Mouse (Mus musculus): Measurements from ENCODE around the gene Nufip2. TPM values are rescaled to one million over a fixed set of nuclear protein-coding genes. Genes with fewer than 3 reads are reported as not detected.
"Not testable (repeated sequence)": the region's sequence is repeated elsewhere in the genome, so short reads cannot be mapped to it uniquely, and the experiment has no call there.

The Nufip2 gene
- polyA plus RNA-seq, 1 experiment = 11.8 TPM

- no peaks in the 10 kb centered on the region for H3K36me3 ChIP-seq (ENCODE audit: control insufficient read depth, insufficient read depth, low read length)
- H3K4me1 ChIP-seq (ENCODE audit: control insufficient read depth, insufficient read depth, insufficient read length, low read length) = no peaks in the 10 kb centered on the region
- H3K27ac ChIP-seq (ENCODE audit: insufficient read depth, low read depth, low read length) = no peak overlapping the region
- TF ChIP-seq CTCF (IDR thresholded peaks at IDR 0.05; ENCODE audit: extremely low read depth, insufficient read length, insufficient replicate concordance, low read depth, low read length) (no peak), POLR2A (IDR thresholded peaks at IDR 0.05; ENCODE audit: low read depth, low read length) (no peak)
- no peaks in the 10 kb centered on the region for H3K27me3 ChIP-seq (ENCODE audit: control insufficient read depth, insufficient read depth, low read length)
- H3K4me3 ChIP-seq (ENCODE audit: low read depth, low read length) = no peak overlapping the region
- WGBS = 21% methylated on average over 6 of the region's 6 CpGs
These were observed 22.3 kb upstream of the Nufip2 start for GRCm38 (mm10) chr11:77663639-77664038.

GRCm38 (mm10) chr11:77664046-77664445 is 21.9 kb upstream of the Nufip2 start:
- H3K4me1 ChIP-seq (ENCODE audit: control insufficient read depth, insufficient read depth, insufficient read length, low read length) = no peaks in the 10 kb centered on the region
- WGBS = 39% methylated on average over 8 of the region's 8 CpGs
- no peak overlapping the region for H3K27ac ChIP-seq (ENCODE audit: insufficient read depth, low read depth, low read length)

GRCm38 (mm10) chr11:77665384-77665783 is 20.6 kb upstream of the Nufip2 start:
- WGBS = 80% methylated on average over 5 of the region's 5 CpGs
- H3K4me1 ChIP-seq (ENCODE audit: control insufficient read depth, insufficient read depth, insufficient read length, low read length); H3K4me3 ChIP-seq (ENCODE audit: low read depth, low read length); H3K36me3 ChIP-seq (ENCODE audit: control insufficient read depth, insufficient read depth, low read length); H3K27me3 ChIP-seq (ENCODE audit: control insufficient read depth, insufficient read depth, low read length); H3K27ac ChIP-seq (ENCODE audit: insufficient read depth, low read depth, low read length): not testable (repeated sequence)

More at GRCm38 (mm10) chr11:77664046-77664445, 21.9 kb upstream of the Nufip2 start:
- no peaks in the 10 kb centered on the region for H3K27me3 ChIP-seq (ENCODE audit: control insufficient read depth, insufficient read depth, low read length)
- no peak overlapping the region for H3K4me3 ChIP-seq (ENCODE audit: low read depth, low read length)
- no peaks in the 10 kb centered on the region for H3K36me3 ChIP-seq (ENCODE audit: control insufficient read depth, insufficient read depth, low read length)
- TF ChIP-seq POLR2A (IDR thresholded peaks at IDR 0.05; ENCODE audit: low read depth, low read length) (no peak), CTCF (IDR thresholded peaks at IDR 0.05; ENCODE audit: extremely low read depth, insufficient read length, insufficient replicate concordance, low read depth, low read length) (no peak)

- H3K27ac ChIP-seq (ENCODE audit: insufficient read depth, low read depth, low read length); H3K36me3 ChIP-seq (ENCODE audit: control insufficient read depth, insufficient read depth, low read length); H3K27me3 ChIP-seq (ENCODE audit: control insufficient read depth, insufficient read depth, low read length); H3K4me1 ChIP-seq (ENCODE audit: control insufficient read depth, insufficient read depth, insufficient read length, low read length); H3K4me3 ChIP-seq (ENCODE audit: low read depth, low read length): not testable (repeated sequence)
- 72% methylated on average over 8 of the region's 8 CpGs for WGBS
These were observed 19.2 kb upstream of the Nufip2 start for GRCm38 (mm10) chr11:77666766-77667165.

GRCm38 (mm10) chr11:77672746-77673145 is 13.2 kb upstream of the Nufip2 start:
- no peak for TF ChIP-seq POLR2A (IDR thresholded peaks at IDR 0.05; ENCODE audit: low read depth, low read length)
- H3K27ac ChIP-seq (ENCODE audit: insufficient read depth, low read depth, low read length) = no peak overlapping the region
- no peaks in the 10 kb centered on the region for H3K36me3 ChIP-seq (ENCODE audit: control insufficient read depth, insufficient read depth, low read length)
- WGBS = 48% methylated on average over 2 of the region's 2 CpGs
- no peaks in the 10 kb centered on the region for H3K27me3 ChIP-seq (ENCODE audit: control insufficient read depth, insufficient read depth, low read length)
- no peak overlapping the region for H3K4me3 ChIP-seq (ENCODE audit: low read depth, low read length)
- peaks cover 2% of the 10 kb centered on the region; the same call in 1 of the 2 replicates for H3K4me1 ChIP-seq (ENCODE audit: control insufficient read depth, insufficient read depth, insufficient read length, low read length)

GRCm38 (mm10) chr11:77673428-77673991 is 12.4 kb upstream of the Nufip2 start:
- WGBS = 78% methylated on average over 4 of the region's 4 CpGs
- TF ChIP-seq POLR2A (IDR thresholded peaks at IDR 0.05; ENCODE audit: low read depth, low read length) (no peak), CTCF (IDR thresholded peaks at IDR 0.05; ENCODE audit: extremely low read depth, insufficient read length, insufficient replicate concordance, low read depth, low read length) (no peak)
- H3K36me3 ChIP-seq (ENCODE audit: control insufficient read depth, insufficient read depth, low read length) = no peaks in the 10 kb centered on the region

GRCm38 (mm10) chr11:77680018-77680417 is 5.9 kb upstream of the Nufip2 start:
- Histone ChIP-seq H3K27ac (ENCODE audit: insufficient read depth, low read depth, low read length) (no peak overlapping the region), H3K36me3 (ENCODE audit: control insufficient read depth, insufficient read depth, low read length) (no peaks in the 10 kb centered on the region), H3K4me1 (ENCODE audit: control insufficient read depth, insufficient read depth, insufficient read length, low read length) (no peaks in the 10 kb centered on the region), H3K4me3 (ENCODE audit: low read depth, low read length) (no peak overlapping the region), H3K27me3 (ENCODE audit: control insufficient read depth, insufficient read depth, low read length) (no peaks in the 10 kb centered on the region)
- no peak for TF ChIP-seq POLR2A (IDR thresholded peaks at IDR 0.05; ENCODE audit: low read depth, low read length)
- TF ChIP-seq CTCF (IDR thresholded peaks at IDR 0.05; ENCODE audit: extremely low read depth, insufficient read length, insufficient replicate concordance, low read depth, low read length) = no peak
- WGBS = 73% methylated on average over 2 of the region's 2 CpGs

More at GRCm38 (mm10) chr11:77673428-77673991, 12.4 kb upstream of the Nufip2 start:
- Histone ChIP-seq H3K27me3 (ENCODE audit: control insufficient read depth, insufficient read depth, low read length) (no peaks in the 10 kb centered on the region), H3K4me3 (ENCODE audit: low read depth, low read length) (no peak overlapping the region), H3K4me1 (ENCODE audit: control insufficient read depth, insufficient read depth, insufficient read length, low read length) (peaks cover 2% of the 10 kb centered on the region; the same call in 1 of the 2 replicates), H3K27ac (ENCODE audit: insufficient read depth, low read depth, low read length) (no peak overlapping the region)

GRCm38 (mm10) chr11:77684896-77685295 is 1.1 kb upstream of the Nufip2 start:
- Histone ChIP-seq H3K27ac (ENCODE audit: insufficient read depth, low read depth, low read length) (no peak overlapping the region), H3K27me3 (ENCODE audit: control insufficient read depth, insufficient read depth, low read length) (no peaks in the 10 kb centered on the region), H3K4me1 (ENCODE audit: control insufficient read depth, insufficient read depth, insufficient read length, low read length) (peaks cover 2% of the 10 kb centered on the region; the same call in 1 of the 2 replicates), H3K36me3 (ENCODE audit: control insufficient read depth, insufficient read depth, low read length) (no peaks in the 10 kb centered on the region), H3K4me3 (ENCODE audit: low read depth, low read length) (no peak overlapping the region)
- 41% methylated on average over 2 of the region's 2 CpGs for WGBS
- TF ChIP-seq CTCF (IDR thresholded peaks at IDR 0.05; ENCODE audit: extremely low read depth, insufficient read length, insufficient replicate concordance, low read depth, low read length) (no peak), POLR2A (IDR thresholded peaks at IDR 0.05; ENCODE audit: low read depth, low read length) (no peak)

Measured in small intestine, adult 2 months (tissue).